Mouse (Mus musculus) left cerebral cortex, adult 8-10 months (tissue): ENCODE data around the gene B3galt4. TPM values are rescaled to one million over a fixed set of nuclear protein-coding genes. Genes with fewer than 3 reads are reported as not detected.

Experiments
- DNase-seq, 2 experiments: peaks; one replicate each; pipeline ENCODE4 v3.0.0; 2022; ENCODE audit warnings: low spot score in 2 of 2
- total RNA-seq, 4 experiments: library from RNA; stranded (reverse); gene quantifications; 2 replicates each; pipeline ENCODE4 v1.2.4; 2022

B3galt4 gene
- total RNA-seq, 4 experiments from 2014 or later: 5.8 to 6.9 (median 6.2) TPM

DNA sequence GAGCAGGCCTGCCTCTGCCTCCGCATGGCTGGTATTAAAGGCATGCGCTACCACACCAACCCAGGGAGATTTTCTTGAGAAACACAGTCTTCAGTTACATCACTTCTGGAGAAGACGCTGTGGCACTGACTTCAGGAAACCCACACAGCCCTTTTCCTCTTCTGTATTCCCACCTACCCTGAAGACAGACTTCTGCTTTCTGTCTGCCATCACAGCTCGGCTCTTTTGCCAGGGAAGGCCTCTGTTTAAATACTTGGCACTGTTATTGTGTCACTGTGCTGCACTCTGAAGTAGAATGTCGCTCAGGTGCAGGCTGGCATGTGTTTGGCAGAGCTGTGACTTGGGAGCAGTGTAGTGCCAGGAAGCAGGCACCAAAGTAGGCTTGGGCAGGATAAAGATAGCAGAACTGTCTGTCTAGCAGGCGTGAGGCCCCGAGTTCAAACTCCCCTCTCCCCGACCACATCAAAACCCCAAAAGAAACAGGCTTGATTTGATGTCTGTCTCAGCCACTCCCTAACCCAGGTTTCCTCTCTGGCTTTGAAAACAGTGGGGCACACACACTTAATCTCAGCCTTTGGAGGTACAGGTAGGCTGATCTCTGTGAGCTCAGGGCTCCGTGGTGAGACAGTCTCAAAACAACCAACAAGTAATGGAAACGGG lies 3.7 kb downstream of the B3galt4 start:
- no peak for DNase-seq

DNA sequence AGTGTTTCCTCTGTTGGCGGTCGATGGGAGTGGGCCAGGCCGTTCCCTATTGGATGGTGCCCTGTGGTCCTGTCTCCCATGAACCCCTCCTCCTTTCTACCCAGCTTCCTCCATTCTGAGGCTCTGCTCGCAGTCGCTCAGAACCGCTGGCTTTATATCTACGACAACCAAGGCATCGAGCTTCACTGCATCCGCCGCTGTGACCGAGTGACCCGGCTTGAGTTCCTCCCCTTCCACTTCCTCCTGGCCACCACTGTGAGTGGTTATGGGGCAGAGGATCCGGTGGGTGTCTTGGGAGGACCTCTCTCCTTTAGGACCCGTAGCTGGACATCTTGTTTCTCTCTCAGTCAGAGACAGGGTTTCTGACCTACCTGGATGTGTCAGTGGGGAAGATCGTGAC lies 7.8 kb downstream of the B3galt4 start:
- no peak for DNase-seq

DNA sequence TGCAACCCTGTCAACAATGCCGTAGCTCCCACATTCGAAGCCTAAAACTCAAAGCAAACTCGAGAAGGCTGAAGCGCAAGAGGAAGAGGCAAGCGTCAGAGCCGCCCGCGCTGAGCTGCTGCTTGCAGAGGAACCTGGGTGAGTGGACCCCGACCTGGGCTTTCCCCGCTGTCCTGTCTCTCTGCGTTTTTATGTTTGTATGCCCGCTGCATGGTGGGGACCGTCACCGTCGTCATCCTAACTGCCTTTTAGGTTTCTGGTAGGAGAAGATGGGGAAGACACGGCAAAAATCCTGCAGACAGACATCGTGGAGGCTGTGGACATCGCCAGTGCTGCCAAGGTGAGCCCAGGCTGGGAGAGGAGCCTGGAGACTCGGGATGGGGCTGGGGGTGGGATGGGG lies 9.9 kb downstream of the B3galt4 start:
- no peak for DNase-seq

DNA sequence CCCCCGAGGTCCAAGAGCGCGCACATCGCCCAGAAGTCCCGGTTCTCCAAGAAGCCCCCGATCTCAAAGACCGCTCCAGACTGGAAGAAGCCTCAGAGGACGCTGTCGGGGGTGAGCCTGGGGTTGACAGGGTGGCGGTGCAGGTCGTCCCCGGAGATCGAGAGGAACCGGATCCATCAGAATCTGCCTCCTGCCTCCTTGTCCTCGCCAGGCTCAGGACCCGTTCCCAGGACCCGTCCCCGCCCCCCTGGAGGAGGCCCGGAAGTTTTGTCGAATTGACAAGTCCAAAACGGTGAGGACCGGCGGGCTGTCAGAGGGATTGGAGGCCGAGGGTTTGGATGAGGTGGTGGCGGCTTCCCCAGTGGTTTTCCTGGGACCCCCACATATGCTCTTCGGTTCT lies 10.3 kb downstream of the B3galt4 start:
- DNase-seq: no peak

DNA sequence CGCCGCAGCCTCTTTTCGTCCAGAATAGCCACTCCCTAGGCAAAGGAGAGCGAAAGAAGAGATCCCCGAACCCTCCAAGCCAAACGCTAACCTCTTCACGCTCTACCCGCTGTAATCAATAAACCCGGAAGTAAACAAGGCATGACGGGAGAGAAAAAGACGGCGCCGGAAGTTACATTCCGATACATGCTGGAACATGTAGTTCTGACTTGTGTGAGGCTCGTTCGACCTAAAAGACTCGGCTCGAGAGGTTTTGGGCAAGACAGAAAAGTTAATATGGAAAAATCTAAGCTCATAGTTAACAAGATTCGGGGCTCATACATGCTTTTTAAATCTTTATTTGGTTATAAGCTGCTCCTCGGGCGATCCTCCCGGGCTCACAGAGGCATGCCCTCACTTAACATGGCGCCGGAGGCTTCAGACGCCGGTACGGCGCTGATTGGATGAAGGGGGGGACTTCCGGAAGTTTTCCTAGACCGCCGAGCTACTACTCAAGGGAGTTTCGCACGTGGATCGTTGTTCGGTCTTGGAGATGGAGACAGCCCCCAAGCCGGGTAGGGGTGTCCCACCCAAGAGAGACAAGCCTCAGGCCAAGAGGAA lies 11.0 kb downstream of the B3galt4 start, which contains the start of the genes Pfdn6 and Wdr46:
Gene Pfdn6 (minus strand): TSS at position 138 of the 600 bp plus-strand sequence.
Gene Wdr46 (plus strand): TSS at position 455 of the 600 bp plus-strand sequence.
- DNase-seq: peak in 1 of 2 experiments; percentile 66

DNA sequence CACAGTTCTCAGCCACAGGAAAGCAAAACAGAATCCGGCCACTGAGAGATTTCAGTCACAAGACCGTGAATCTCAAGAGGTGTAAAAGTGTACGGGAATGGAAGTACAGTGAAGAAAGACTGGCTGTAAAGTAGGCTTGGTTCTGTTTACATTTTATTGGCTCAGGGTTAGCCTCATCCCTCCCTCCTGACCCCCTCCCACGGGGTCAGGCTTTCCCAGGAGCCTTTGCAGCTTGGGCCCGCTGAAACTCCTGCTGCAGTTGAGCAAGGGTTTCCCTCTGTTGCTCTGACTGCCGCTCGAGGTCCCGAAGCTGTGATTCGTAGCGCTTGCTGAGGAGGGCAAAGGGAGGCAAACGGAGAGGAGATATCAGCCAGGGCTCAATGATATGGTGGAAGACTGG lies 12.5 kb downstream of the B3galt4 start:
- DNase-seq: no peak

GRCm38 (mm10) chr17:33936993-33937392 lies 14.3 kb downstream of the B3galt4 start:
- no peak for DNase-seq

DNA sequence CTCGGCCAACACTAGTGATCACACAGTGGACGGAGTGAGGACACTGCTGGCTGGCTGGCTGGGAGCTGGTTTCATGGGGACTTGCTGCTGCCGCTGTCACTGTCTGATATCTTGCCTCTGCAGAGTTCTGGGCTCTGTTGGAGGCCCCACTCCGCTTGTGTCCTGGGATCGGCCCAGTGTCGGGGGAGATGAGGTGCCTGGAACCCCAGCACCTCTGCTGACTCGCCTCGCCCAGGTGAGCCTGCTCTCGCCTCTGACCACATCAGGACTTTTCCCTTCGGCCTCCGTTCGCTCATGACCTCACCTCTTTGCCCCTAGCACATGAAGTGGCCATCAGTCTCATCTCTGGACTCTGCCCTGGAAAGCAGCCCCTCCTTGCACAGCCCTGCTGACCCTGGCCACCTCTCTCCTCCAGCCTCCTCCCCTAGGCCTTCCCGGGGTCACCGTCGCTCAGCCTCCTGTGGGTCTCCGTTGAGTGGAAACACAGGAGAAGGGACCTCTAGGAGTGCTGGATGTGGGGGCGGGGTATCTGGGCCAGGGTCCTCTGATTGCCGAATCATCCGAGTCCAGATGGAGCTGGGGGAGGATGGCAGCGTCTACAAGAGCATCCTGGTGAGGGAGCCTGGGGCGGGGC lies 15.7 kb downstream of the B3galt4 start:
- no peak for DNase-seq

- DNase-seq: peak in 1 of 2 experiments; percentile 17
These were observed 18.3 kb downstream of the B3galt4 start for GRCm38 (mm10) chr17:33932970-33933369.

GRCm38 (mm10) chr17:33932448-33932847 lies 18.8 kb downstream of the B3galt4 start:
- DNase-seq: no peak

- DNase-seq: peak in 1 of 2 experiments; percentile 22
These were observed 19.3 kb downstream of the B3galt4 start for GRCm38 (mm10) chr17:33931947-33932346.

DNA sequence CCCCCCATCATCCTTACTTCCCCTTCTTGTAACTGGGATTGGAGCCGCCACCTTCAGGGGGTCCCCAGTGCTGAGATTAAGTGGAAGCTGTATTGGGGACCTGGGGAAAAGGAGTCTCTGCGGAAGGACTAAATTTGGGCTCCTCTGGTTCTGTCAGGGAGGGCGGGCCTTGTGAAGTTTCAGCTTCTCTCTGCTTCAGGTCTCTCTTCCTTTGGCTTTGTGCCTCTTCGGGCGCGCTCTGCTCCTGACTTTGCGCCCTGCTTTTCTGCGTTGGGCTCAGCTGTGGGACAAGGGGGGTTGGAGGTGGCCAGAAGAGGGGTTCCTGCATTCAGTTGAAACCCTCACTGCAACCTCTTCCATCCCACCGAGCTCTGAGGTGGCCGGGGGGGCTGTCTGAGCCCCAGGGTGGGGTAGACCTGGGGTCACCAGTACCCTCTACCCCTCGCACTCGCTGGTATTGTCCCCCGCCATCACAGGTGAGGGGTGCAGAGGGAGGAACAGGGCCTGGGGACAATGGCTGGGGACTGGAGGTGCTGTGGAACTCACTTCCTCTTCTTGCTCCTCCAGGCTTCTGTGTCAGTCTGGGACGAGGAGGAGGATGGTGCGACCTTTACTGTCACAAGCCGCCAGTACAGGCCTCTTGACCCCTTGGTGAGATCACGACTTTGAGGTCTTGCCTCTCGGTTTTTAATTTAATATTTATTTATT lies 20.0 kb downstream of the B3galt4 start:
- DNase-seq: peak in 1 of 2 experiments; percentile 22

DNA sequence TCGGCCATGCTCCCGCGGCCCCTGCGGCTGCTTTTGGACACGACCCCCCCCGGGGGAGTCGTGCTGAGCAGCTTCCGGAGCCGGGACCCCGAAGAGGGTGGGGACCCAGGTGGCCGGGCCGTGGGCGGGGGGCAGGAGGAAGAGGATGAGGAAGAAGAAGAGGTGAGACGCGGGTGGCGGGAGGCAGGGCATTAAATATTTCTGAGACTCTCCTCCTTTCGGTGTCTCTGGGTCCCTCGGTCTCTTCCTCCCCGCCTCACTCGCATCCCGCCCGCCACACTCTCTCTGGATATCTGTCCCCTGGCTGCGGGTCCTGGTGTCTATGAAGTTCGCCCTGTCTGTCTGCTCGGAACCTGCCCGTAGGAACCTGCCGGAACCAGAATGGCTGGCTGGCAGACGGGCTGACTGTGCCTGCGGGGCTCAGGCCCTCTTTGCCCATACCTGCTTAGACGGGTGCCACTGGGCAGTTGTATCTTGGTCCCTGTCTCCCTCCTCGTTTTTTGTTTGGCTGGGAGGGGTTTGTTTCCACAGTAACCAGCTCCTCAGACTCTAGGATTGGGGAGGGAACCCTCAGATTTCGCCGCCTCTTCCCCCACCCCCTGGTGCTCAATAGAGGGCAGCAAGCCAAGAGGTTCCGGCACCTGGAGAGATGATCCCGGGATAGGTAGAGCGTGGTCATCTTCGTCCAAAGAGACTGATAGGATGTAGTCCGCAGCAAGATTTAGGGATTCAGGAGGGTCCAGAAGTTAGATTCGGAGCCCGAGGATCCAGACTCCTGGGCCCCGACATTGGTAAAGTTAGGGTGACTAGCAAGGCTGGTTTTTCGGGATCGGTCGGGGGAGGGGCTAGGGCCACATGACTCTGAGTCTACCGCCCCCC lies 20.8 kb downstream of the B3galt4 start:
- peak in 1 of 2 experiments; percentile 68 for DNase-seq

- peak; percentile 87 to 89 for DNase-seq
These were observed 21.7 kb downstream of the B3galt4 start, which contains the start of gene Rgl2 for GRCm38 (mm10) chr17:33929371-33930279. TSS of gene Rgl2 (plus strand) at chr17:33929543.

DNA sequence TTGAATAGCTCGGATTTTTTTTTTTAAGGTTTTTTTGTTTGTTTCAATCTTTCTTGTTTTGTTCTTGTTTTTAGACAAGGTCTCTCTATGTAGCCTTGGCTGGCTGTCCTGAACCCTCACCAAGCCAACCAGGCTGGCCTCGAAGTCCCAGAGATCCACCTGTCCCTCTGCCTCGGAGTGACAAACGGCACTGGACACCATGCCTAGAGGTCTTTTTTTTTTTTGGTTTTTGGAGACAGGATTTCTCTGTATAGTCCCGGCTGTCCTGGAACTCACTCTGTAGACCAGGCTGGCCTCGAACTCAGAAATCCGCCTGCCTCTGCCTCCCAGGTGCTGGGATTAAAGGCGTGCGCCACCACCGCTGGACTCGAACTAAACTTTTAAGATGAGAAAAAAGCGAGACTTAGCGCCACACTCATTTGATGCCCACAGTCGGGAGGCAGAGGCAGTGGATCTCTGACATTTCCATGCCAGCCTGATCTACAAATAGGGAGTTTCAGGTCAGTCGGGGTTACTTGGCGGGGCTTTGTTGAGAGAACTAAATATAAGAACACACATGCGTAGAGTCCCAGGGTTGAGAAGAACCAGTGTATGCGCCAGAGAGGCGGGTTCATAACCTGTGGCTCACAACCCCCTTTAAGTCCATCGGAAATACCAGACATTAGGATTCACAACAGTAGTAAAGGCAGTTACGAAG lies 22.9 kb downstream of the B3galt4 start:
- no peak for DNase-seq

DNA sequence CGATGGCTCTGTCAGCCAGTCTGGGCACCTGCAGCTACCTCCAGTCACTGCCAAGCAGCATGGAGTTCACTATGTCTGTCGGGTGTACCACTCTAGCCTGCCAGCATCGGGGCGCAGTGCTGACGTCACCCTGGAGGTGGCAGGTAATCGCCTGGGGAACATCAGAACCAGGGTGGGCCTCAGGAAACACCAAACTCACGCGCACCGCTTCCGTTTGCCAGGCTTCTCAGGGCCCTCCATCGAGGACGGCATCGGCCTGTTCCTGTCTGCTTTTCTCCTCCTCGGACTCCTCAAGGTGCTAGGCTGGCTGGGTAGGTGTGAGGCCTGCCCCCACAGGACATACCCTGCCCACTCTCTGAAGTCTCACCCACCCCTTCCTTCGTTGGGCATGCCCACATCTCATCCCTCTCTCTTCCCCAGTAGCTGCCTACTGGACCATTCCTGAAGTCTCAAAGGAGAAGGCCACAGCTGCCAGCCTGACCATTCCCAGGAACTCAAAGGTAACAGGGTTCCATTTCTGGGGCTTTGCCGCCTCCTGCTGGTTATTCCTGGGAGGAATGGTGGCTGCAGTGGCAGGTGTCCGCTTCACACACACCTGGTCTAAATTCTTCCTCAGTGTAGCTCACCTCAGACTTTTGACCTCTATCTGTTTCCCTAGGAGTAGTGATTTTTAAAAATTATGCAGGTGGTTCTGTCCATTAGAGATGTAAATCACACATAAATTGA lies 24.9 kb downstream of the B3galt4 start:
- DNase-seq: no peak

GRCm38 (mm10) chr17:33925406-33926116 lies 25.7 kb downstream of the B3galt4 start:
- no peak for DNase-seq
